Mouse (Mus musculus) 3134 (cell line): ENCODE measurements around the gene Dnajc30.
"Not testable (repeated sequence)": the region's sequence is repeated elsewhere in the genome, so short reads cannot be mapped to it uniquely, and the experiment has no call there.

ENCODE experiments used
- DNase-seq: peaks from one replicate; pipeline ENCODE4 v3.0.0-alpha.2; 2011; ENCODE audit warnings: low spot score; ENCODE audit not compliant: insufficient read length; ENCODE audit errors: extremely low read depth

The Dnajc30 gene

GRCm38 (mm10) chr5:135063629-135064381 lies at the start of gene Dnajc30:
Dnajc30 (plus strand) TSS chr5:135064202.
- peak; percentile 94 for DNase-seq

GRCm38 (mm10) chr5:135015497-135015896 lies 48.5 kb upstream of the Dnajc30 start:
- DNase-seq: no peak

- no peak for DNase-seq
Measured at GRCm38 (mm10) chr5:135016224-135016759, 47.7 kb upstream of the Dnajc30 start.

- peak; percentile 48 for DNase-seq
Measured at GRCm38 (mm10) chr5:135021814-135022213, 42.2 kb upstream of the Dnajc30 start.

- DNase-seq: peak; percentile 95
Measured at GRCm38 (mm10) chr5:135023344-135024173, 40.4 kb upstream of the Dnajc30 start, which contains the start of gene Stx1a. Stx1a (plus strand) TSS chr5:135023482.

GRCm38 (mm10) chr5:135024665-135025224 lies 39.3 kb upstream of the Dnajc30 start:
- no peak for DNase-seq

- no peak for DNase-seq
Measured at GRCm38 (mm10) chr5:135025899-135026298, 38.1 kb upstream of the Dnajc30 start.

GRCm38 (mm10) chr5:135029007-135029854 lies 34.8 kb upstream of the Dnajc30 start:
- peak; percentile 70 for DNase-seq

GRCm38 (mm10) chr5:135032581-135032980 lies 31.4 kb upstream of the Dnajc30 start:
- no peak for DNase-seq

GRCm38 (mm10) chr5:135034593-135034992 lies 29.4 kb upstream of the Dnajc30 start:
- no peak for DNase-seq

- no peak for DNase-seq
Measured at GRCm38 (mm10) chr5:135035608-135036359, 28.2 kb upstream of the Dnajc30 start.

- no peak for DNase-seq
Measured at GRCm38 (mm10) chr5:135037946-135038345, 26.1 kb upstream of the Dnajc30 start.

GRCm38 (mm10) chr5:135039541-135039940 lies 24.5 kb upstream of the Dnajc30 start:
- DNase-seq: no peak

GRCm38 (mm10) chr5:135040059-135040458 lies 23.9 kb upstream of the Dnajc30 start:
- no peak for DNase-seq

GRCm38 (mm10) chr5:135040777-135041176 lies 23.2 kb upstream of the Dnajc30 start:
- DNase-seq: no peak

- DNase-seq: no peak
Measured at GRCm38 (mm10) chr5:135042105-135042788, 21.8 kb upstream of the Dnajc30 start.

GRCm38 (mm10) chr5:135044575-135044974 lies 19.4 kb upstream of the Dnajc30 start:
- no peak for DNase-seq

- no peak for DNase-seq
Measured at GRCm38 (mm10) chr5:135048539-135048938, 15.5 kb upstream of the Dnajc30 start.

- DNase-seq: not testable (repeated sequence)
Measured at GRCm38 (mm10) chr5:135049268-135049667, 14.7 kb upstream of the Dnajc30 start.
